Mouse (Mus musculus): Measurements from ENCODE around the gene Itga10. TPM values are rescaled to one million over a fixed set of nuclear protein-coding genes. Genes with fewer than 3 reads are reported as not detected.
"Not testable (repeated sequence)": the region's sequence is repeated elsewhere in the genome, so short reads cannot be mapped to it uniquely, and the experiment has no call there.

The Itga10 gene
- polyA plus RNA-seq, 1 experiment: 0.01 TPM

GRCm38 (mm10) chr3:96634015-96634414, 11.4 kb upstream of the Itga10 start:
- peaks cover 51% of the 10 kb centered on the region for H3K4me1 ChIP-seq
- TF ChIP-seq FLI1 (IDR thresholded peaks at IDR 0.05; ENCODE audit: low read length) (no peak), GATA1 (IDR thresholded peaks at IDR 0.05; ENCODE audit: borderline replicate concordance, low read length) (no peak)
- no peaks in the 10 kb centered on the region for H3K27me3 ChIP-seq (replicated peaks)
- no peak overlapping the region for H3K4me3 ChIP-seq (replicated peaks)
- no peaks in the 10 kb centered on the region for H3K9me3 ChIP-seq
- peaks cover 52% of the 10 kb centered on the region for H3K36me3 ChIP-seq (replicated peaks; ENCODE audit: low read length)

GRCm38 (mm10) chr3:96634928-96635879, 10.2 kb upstream of the Itga10 start, which contains the start of the genes Pex11b and Gm42957:
Gene Pex11b, plus strand, starts transcription at chr3:96635376.
Gene Gm42957, plus strand, starts transcription at chr3:96635474.
- H3K27me3 ChIP-seq (replicated peaks): no peaks in the 10 kb centered on the region
- TF ChIP-seq FLI1 (IDR thresholded peaks at IDR 0.05; ENCODE audit: low read length) (no peak), GATA1 (IDR thresholded peaks at IDR 0.05; ENCODE audit: borderline replicate concordance, low read length) (no peak)
- H3K4me3 ChIP-seq (replicated peaks): peak within 1 kb of the TSS; percentile 94
- no peaks in the 10 kb centered on the region for H3K9me3 ChIP-seq
- peaks cover 49% of the 10 kb centered on the region for H3K4me1 ChIP-seq
- peaks cover 64% of the 10 kb centered on the region for H3K36me3 ChIP-seq (replicated peaks; ENCODE audit: low read length)

- H3K27me3 ChIP-seq (replicated peaks): no peaks in the 10 kb centered on the region
These were observed 9.5 kb upstream of the Itga10 start for GRCm38 (mm10) chr3:96635906-96636305.

GRCm38 (mm10) chr3:96636448-96636847, 8.9 kb upstream of the Itga10 start:
- Histone ChIP-seq H3K4me1 (peaks cover 38% of the 10 kb centered on the region), H3K27me3 (replicated peaks) (no peaks in the 10 kb centered on the region), H3K4me3 (replicated peaks) (peak overlapping the region; percentile 94), H3K36me3 (replicated peaks; ENCODE audit: low read length) (peaks cover 67% of the 10 kb centered on the region), H3K9me3 (no peaks in the 10 kb centered on the region)
- TF ChIP-seq GATA1 (IDR thresholded peaks at IDR 0.05; ENCODE audit: borderline replicate concordance, low read length): no peak
- TF ChIP-seq FLI1 (IDR thresholded peaks at IDR 0.05; ENCODE audit: low read length): no peak

More at GRCm38 (mm10) chr3:96635906-96636305, 9.5 kb upstream of the Itga10 start:
- H3K4me1 ChIP-seq: peaks cover 43% of the 10 kb centered on the region
- peaks cover 67% of the 10 kb centered on the region for H3K36me3 ChIP-seq (replicated peaks; ENCODE audit: low read length)
- no peak for TF ChIP-seq GATA1 (IDR thresholded peaks at IDR 0.05; ENCODE audit: borderline replicate concordance, low read length)
- TF ChIP-seq FLI1 (IDR thresholded peaks at IDR 0.05; ENCODE audit: low read length): no peak
- H3K4me3 ChIP-seq (replicated peaks): peak overlapping the region; percentile 94
- no peaks in the 10 kb centered on the region for H3K9me3 ChIP-seq

GRCm38 (mm10) chr3:96639219-96639618, 6.2 kb upstream of the Itga10 start:
- H3K36me3 ChIP-seq (replicated peaks; ENCODE audit: low read length): peaks cover 69% of the 10 kb centered on the region
- no peaks in the 10 kb centered on the region for H3K9me3 ChIP-seq
- no peak for TF ChIP-seq FLI1 (IDR thresholded peaks at IDR 0.05; ENCODE audit: low read length)
- TF ChIP-seq GATA1 (IDR thresholded peaks at IDR 0.05; ENCODE audit: borderline replicate concordance, low read length): no peak
- H3K4me3 ChIP-seq (replicated peaks): no peak overlapping the region
- peaks cover 27% of the 10 kb centered on the region for H3K4me1 ChIP-seq
- H3K27me3 ChIP-seq (replicated peaks): no peaks in the 10 kb centered on the region

- H3K4me3 ChIP-seq (replicated peaks): no peak overlapping the region
- no peaks in the 10 kb centered on the region for H3K9me3 ChIP-seq
- H3K36me3 ChIP-seq (replicated peaks; ENCODE audit: low read length): peaks cover 31% of the 10 kb centered on the region
- peaks cover 35% of the 10 kb centered on the region for H3K4me1 ChIP-seq
- no peak for TF ChIP-seq FLI1 (IDR thresholded peaks at IDR 0.05; ENCODE audit: low read length)
- no peak for TF ChIP-seq GATA1 (IDR thresholded peaks at IDR 0.05; ENCODE audit: borderline replicate concordance, low read length)
- no peaks in the 10 kb centered on the region for H3K27me3 ChIP-seq (replicated peaks)
These were observed 2.0 kb downstream of the Itga10 start for GRCm38 (mm10) chr3:96647365-96647764.

- Histone ChIP-seq H3K36me3 (replicated peaks; ENCODE audit: low read length) (peaks cover 3% of the 10 kb centered on the region), H3K27me3 (replicated peaks) (peaks cover 6% of the 10 kb centered on the region), H3K4me1 (peaks cover 30% of the 10 kb centered on the region), H3K4me3 (replicated peaks) (no peak overlapping the region), H3K9me3 (no peaks in the 10 kb centered on the region)
- TF ChIP-seq GATA1 (IDR thresholded peaks at IDR 0.05; ENCODE audit: borderline replicate concordance, low read length) (no peak), FLI1 (IDR thresholded peaks at IDR 0.05; ENCODE audit: low read length) (no peak)
These were observed 15.5 kb downstream of the Itga10 start for GRCm38 (mm10) chr3:96660901-96661300.

GRCm38 (mm10) chr3:96662731-96663316, 17.4 kb downstream of the Itga10 start:
- Histone ChIP-seq H3K36me3 (replicated peaks; ENCODE audit: low read length) (no peaks in the 10 kb centered on the region), H3K9me3 (no peaks in the 10 kb centered on the region), H3K4me1 (peaks cover 30% of the 10 kb centered on the region), H3K4me3 (replicated peaks) (no peak overlapping the region), H3K27me3 (replicated peaks) (peaks cover 2% of the 10 kb centered on the region)
- TF ChIP-seq GATA1 (IDR thresholded peaks at IDR 0.05; ENCODE audit: borderline replicate concordance, low read length): no peak
- TF ChIP-seq FLI1 (IDR thresholded peaks at IDR 0.05; ENCODE audit: low read length): no peak

GRCm38 (mm10) chr3:96663432-96664239, 18.3 kb downstream of the Itga10 start:
- H3K9me3 ChIP-seq: no peaks in the 10 kb centered on the region
- H3K27me3 ChIP-seq (replicated peaks): no peaks in the 10 kb centered on the region
- peaks cover 30% of the 10 kb centered on the region for H3K4me1 ChIP-seq
- H3K4me3 ChIP-seq (replicated peaks): peak overlapping the region; percentile 74
- no peaks in the 10 kb centered on the region for H3K36me3 ChIP-seq (replicated peaks; ENCODE audit: low read length)
- TF ChIP-seq GATA1 (IDR thresholded peaks at IDR 0.05; ENCODE audit: borderline replicate concordance, low read length): no peak
- TF ChIP-seq FLI1 (IDR thresholded peaks at IDR 0.05; ENCODE audit: low read length): no peak

GRCm38 (mm10) chr3:96665732-96666363, 20.5 kb downstream of the Itga10 start:
- H3K4me3 ChIP-seq (replicated peaks); H3K27me3 ChIP-seq (replicated peaks); H3K36me3 ChIP-seq (replicated peaks; ENCODE audit: low read length); H3K9me3 ChIP-seq: not testable (repeated sequence)
- peaks cover 41% of the 10 kb centered on the region for H3K4me1 ChIP-seq

Measured in megakaryocyte, embryonic 14.5 days (primary cell).